Mouse (Mus musculus): ENCODE results near the gene Trarg1. TPM values are rescaled to one million over a fixed set of nuclear protein-coding genes. Genes with fewer than 3 reads are reported as not detected.

The Trarg1 gene
- polyA plus RNA-seq, 1 experiment from 2014 or later: not detected

GRCm38 (mm10) chr11:76685604-76686003 lies 6.0 kb downstream of the Trarg1 start:
- Histone ChIP-seq H3K4me3 (no peak overlapping the region), H3K27me3 (peaks cover 9% of the 10 kb centered on the region; the same call in 1 of the 2 replicates), H3K4me2 (no peak overlapping the region), H3K4me1 (no peaks in the 10 kb centered on the region), H3K9ac (no peak overlapping the region), H3K36me3 (ENCODE audit: poor library complexity, severe bottlenecking) (no peaks in the 10 kb centered on the region), H3K27ac (no peak overlapping the region), H3K9me3 (replicated peaks) (no peaks in the 10 kb centered on the region)
- ATAC-seq: no peak
- 77% methylated on average over 2 of the region's 2 CpGs for WGBS

DNA sequence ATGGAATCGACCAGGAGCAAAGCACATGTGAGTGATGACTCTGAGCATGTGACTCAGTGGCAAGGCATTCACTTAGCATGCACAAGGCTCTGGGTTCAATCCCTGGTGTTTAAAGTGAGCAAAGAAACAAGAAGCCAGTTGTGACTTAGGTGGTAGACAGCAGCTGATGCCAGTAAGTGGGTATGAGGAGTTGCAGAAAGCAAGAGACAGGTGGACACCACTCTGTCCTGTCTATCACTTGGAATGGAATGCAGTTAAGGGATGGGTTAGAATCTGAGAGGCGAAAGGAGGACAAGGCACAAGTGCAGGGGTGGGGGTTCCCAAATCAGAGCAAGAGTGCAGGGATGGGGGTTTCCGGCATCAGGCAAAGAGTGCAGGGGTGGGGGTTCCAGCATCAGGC lies 12.5 kb downstream of the Trarg1 start:
- Histone ChIP-seq H3K27ac (no peak overlapping the region), H3K4me3 (no peak overlapping the region), H3K36me3 (ENCODE audit: poor library complexity, severe bottlenecking) (no peaks in the 10 kb centered on the region), H3K4me2 (no peak overlapping the region), H3K27me3 (no peaks in the 10 kb centered on the region), H3K9ac (no peak overlapping the region), H3K9me3 (replicated peaks) (no peaks in the 10 kb centered on the region), H3K4me1 (no peaks in the 10 kb centered on the region)
- ATAC-seq: no peak
- whole genome bisulfite sequencing: 90% methylated on average over 3 of the region's 3 CpGs

- Histone ChIP-seq H3K4me2 (no peak overlapping the region), H3K27me3 (no peaks in the 10 kb centered on the region), H3K27ac (no peak overlapping the region), H3K4me3 (no peak overlapping the region), H3K9me3 (replicated peaks) (no peaks in the 10 kb centered on the region), H3K9ac (no peak overlapping the region), H3K36me3 (ENCODE audit: poor library complexity, severe bottlenecking) (no peaks in the 10 kb centered on the region), H3K4me1 (0 out of 2 replicates have a peak, but pooled peaks cover 3% of the 10 kb centered on the region)
- 71% methylated on average over 6 of the region's 6 CpGs for WGBS
- no peak for ATAC-seq
These were observed 16.2 kb downstream of the Trarg1 start for GRCm38 (mm10) chr11:76695810-76696209.

- Histone ChIP-seq H3K4me3 (no peak overlapping the region), H3K27ac (no peak overlapping the region), H3K27me3 (no peaks in the 10 kb centered on the region), H3K4me2 (no peak overlapping the region), H3K9ac (no peak overlapping the region), H3K9me3 (replicated peaks) (no peaks in the 10 kb centered on the region), H3K4me1 (0 out of 2 replicates have a peak, but pooled peaks cover 3% of the 10 kb centered on the region), H3K36me3 (ENCODE audit: poor library complexity, severe bottlenecking) (no peaks in the 10 kb centered on the region)
- ATAC-seq: no peak
- WGBS: 69% methylated on average over 8 of the region's 9 CpGs
These were observed 20.0 kb downstream of the Trarg1 start for GRCm38 (mm10) chr11:76699626-76700025.

GRCm38 (mm10) chr11:76707656-76708055 lies 28.0 kb downstream of the Trarg1 start:
- ATAC-seq: no peak
- Histone ChIP-seq H3K27me3 (no peaks in the 10 kb centered on the region), H3K27ac (no peak overlapping the region), H3K9ac (no peak overlapping the region), H3K4me1 (0 out of 2 replicates have a peak, but pooled peaks cover 6% of the 10 kb centered on the region), H3K9me3 (replicated peaks) (no peaks in the 10 kb centered on the region), H3K4me2 (no peak overlapping the region), H3K4me3 (no peak overlapping the region), H3K36me3 (ENCODE audit: poor library complexity, severe bottlenecking) (no peaks in the 10 kb centered on the region)
- 93% methylated on average over 3 of the region's 3 CpGs for WGBS

GRCm38 (mm10) chr11:76708066-76708465 lies 28.5 kb downstream of the Trarg1 start:
- Histone ChIP-seq H3K9me3 (replicated peaks) (no peaks in the 10 kb centered on the region), H3K9ac (no peak overlapping the region), H3K4me3 (no peak overlapping the region), H3K4me1 (0 out of 2 replicates have a peak, but pooled peaks cover 6% of the 10 kb centered on the region), H3K27me3 (no peaks in the 10 kb centered on the region), H3K4me2 (no peak overlapping the region), H3K36me3 (ENCODE audit: poor library complexity, severe bottlenecking) (no peaks in the 10 kb centered on the region), H3K27ac (no peak overlapping the region)
- 92% methylated on average over 1 of the region's 1 CpGs for WGBS
- ATAC-seq: no peak

- WGBS: 56% methylated on average over 1 of the region's 1 CpGs
- no peaks in the 10 kb centered on the region for H3K9me3 ChIP-seq (replicated peaks)
- H3K9ac ChIP-seq: no peak overlapping the region
- ATAC-seq: no peak
- H3K4me2 ChIP-seq: no peak overlapping the region
- H3K4me3 ChIP-seq: no peak overlapping the region
- H3K4me1 ChIP-seq: 0 out of 2 replicates have a peak, but pooled peaks cover 6% of the 10 kb centered on the region
- no peaks in the 10 kb centered on the region for H3K36me3 ChIP-seq (ENCODE audit: poor library complexity, severe bottlenecking)
- H3K27me3 ChIP-seq: no peaks in the 10 kb centered on the region
- H3K27ac ChIP-seq: no peak overlapping the region
These were observed 29.3 kb downstream of the Trarg1 start for GRCm38 (mm10) chr11:76708881-76709280.

- ATAC-seq: no peak
- 26% methylated on average over 11 of the region's 17 CpGs for WGBS
- peak overlapping the region; percentile 23; the same call in 1 of the 2 replicates for H3K4me2 ChIP-seq
These were observed 30.2 kb downstream of the Trarg1 start for GRCm38 (mm10) chr11:76709625-76710452.

DNA sequence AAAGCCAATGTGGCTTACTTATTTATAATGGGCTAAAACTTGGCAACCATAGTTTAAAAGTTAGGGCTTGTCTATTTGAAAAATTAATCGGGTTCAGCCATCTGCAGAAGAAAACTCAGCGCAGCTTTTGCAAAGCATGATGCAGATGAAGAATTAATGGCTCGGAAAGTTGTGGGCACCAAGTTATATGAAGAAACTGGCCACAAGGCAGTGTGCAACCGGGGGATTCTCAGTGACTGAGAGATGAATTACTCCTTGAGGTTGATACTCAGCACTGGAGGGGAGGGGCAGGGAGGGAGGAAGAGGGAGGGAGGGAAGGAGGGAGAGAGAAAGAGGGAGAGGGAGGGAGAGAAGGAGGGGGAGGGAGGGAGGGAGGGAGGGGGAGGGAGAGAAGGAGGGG lies 37.4 kb downstream of the Trarg1 start:
- no peak overlapping the region for H3K4me3 ChIP-seq
- H3K9me3 ChIP-seq (replicated peaks): no peaks in the 10 kb centered on the region
- H3K9ac ChIP-seq: no peak overlapping the region
- H3K27ac ChIP-seq: no peak overlapping the region
- 0 out of 2 replicates have a peak, but pooled peaks cover 2% of the 10 kb centered on the region for H3K27me3 ChIP-seq
- ATAC-seq: no peak
- H3K4me2 ChIP-seq: no peak overlapping the region
- H3K36me3 ChIP-seq (ENCODE audit: poor library complexity, severe bottlenecking): no peaks in the 10 kb centered on the region
- H3K4me1 ChIP-seq: no peaks in the 10 kb centered on the region
- WGBS: 88% methylated on average over 4 of the region's 4 CpGs

More at GRCm38 (mm10) chr11:76709625-76710452, 30.2 kb downstream of the Trarg1 start:
- Histone ChIP-seq H3K4me1 (0 out of 2 replicates have a peak, but pooled peaks cover 6% of the 10 kb centered on the region), H3K36me3 (ENCODE audit: poor library complexity, severe bottlenecking) (no peaks in the 10 kb centered on the region), H3K4me3 (no peak overlapping the region), H3K9ac (no peak overlapping the region), H3K9me3 (replicated peaks) (no peaks in the 10 kb centered on the region), H3K27ac (no peak overlapping the region), H3K27me3 (no peaks in the 10 kb centered on the region)

- Histone ChIP-seq H3K4me3 (no peak overlapping the region), H3K4me1 (0 out of 2 replicates have a peak, but pooled peaks cover 3% of the 10 kb centered on the region), H3K4me2 (no peak overlapping the region), H3K9me3 (replicated peaks) (no peaks in the 10 kb centered on the region), H3K36me3 (ENCODE audit: poor library complexity, severe bottlenecking) (peaks cover 20% of the 10 kb centered on the region), H3K27me3 (no peaks in the 10 kb centered on the region), H3K27ac (no peak overlapping the region), H3K9ac (no peak overlapping the region)
- no peak for ATAC-seq
- WGBS: 82% methylated on average over 8 of the region's 8 CpGs
These were observed 44.3 kb downstream of the Trarg1 start for GRCm38 (mm10) chr11:76723911-76724310.

DNA sequence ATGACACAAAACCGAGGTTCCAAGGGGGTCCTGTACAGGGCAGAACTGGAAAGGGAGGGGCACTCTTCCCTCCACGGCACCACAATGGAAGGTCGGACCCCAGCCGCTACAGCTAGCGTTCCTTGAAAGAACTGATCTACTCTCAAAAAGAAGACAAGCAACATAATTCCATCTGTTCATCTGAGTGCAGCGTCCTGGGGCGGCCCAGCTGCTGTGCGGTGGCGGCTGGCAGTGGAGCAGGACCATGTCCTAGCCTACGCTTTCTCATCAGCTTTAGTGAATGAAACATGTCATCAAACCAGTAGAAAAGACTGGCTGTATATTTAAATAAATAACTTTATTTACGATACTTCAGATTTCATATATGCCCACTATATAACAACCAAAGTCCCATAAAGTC lies 48.5 kb downstream of the Trarg1 start:
- H3K9me3 ChIP-seq (replicated peaks): no peaks in the 10 kb centered on the region
- H3K36me3 ChIP-seq (ENCODE audit: poor library complexity, severe bottlenecking): peaks cover 55% of the 10 kb centered on the region
- ATAC-seq: no peak
- H3K4me1 ChIP-seq: 0 out of 2 replicates have a peak, but pooled peaks cover 3% of the 10 kb centered on the region
- H3K4me2 ChIP-seq: no peak overlapping the region
- no peak overlapping the region for H3K27ac ChIP-seq
- H3K4me3 ChIP-seq: no peak overlapping the region
- H3K27me3 ChIP-seq: no peaks in the 10 kb centered on the region
- WGBS: 66% methylated on average over 11 of the region's 11 CpGs
- H3K9ac ChIP-seq: no peak overlapping the region

DNA sequence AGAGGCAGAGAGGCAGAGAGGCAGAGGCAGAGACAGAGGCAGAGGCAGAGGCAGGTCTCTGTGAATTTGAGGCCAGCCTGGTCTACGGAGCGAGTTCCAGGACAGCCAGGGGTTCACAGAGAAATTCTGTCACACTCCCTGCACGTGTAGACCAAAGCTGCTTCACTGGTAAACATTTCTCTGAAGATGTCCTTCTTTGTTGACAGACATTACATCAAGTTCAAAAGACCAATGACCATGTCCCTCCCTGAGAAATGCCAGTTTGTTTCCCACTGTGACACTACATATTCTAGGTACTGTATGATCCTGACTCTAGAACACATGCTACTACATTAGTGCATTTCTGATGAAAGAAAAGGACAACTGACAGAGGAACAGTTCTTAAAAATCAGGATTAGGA lies 51.0 kb downstream of the Trarg1 start:
- H3K27ac ChIP-seq: no peak overlapping the region
- no peak for ATAC-seq
- WGBS: 86% methylated on average over 3 of the region's 3 CpGs

More for the DNA sequence above, 51.0 kb downstream of the Trarg1 start:
- H3K36me3 ChIP-seq (ENCODE audit: poor library complexity, severe bottlenecking): peaks cover 77% of the 10 kb centered on the region
- H3K9me3 ChIP-seq (replicated peaks): no peaks in the 10 kb centered on the region
- H3K4me3 ChIP-seq: no peak overlapping the region
- H3K27me3 ChIP-seq: no peaks in the 10 kb centered on the region
- no peak overlapping the region for H3K4me2 ChIP-seq
- H3K4me1 ChIP-seq: 0 out of 2 replicates have a peak, but pooled peaks cover 3% of the 10 kb centered on the region
- no peak overlapping the region for H3K9ac ChIP-seq

Data from forebrain, embryonic 13.5 days (tissue).